Mouse (Mus musculus) cerebellum, postnatal 4 days (tissue): ENCODE data around the gene Foxc2.

ENCODE experiments used
- DNase-seq, 2 experiments: peaks; one replicate each; pipeline ENCODE4 v3.0.0; 2022; ENCODE audit warnings: low spot score in 2 of 2, mixed read lengths in 1 of 2

The Foxc2 gene

GRCm38 (mm10) chr8:121148573-121149083, 32.7 kb downstream of the Foxc2 start:
- no peak for DNase-seq

GRCm38 (mm10) chr8:121152394-121152793, 36.4 kb downstream of the Foxc2 start:
- no peak for DNase-seq

- DNase-seq: no peak
These were observed 41.1 kb downstream of the Foxc2 start for GRCm38 (mm10) chr8:121156990-121157491.

GRCm38 (mm10) chr8:121158812-121159211, 42.8 kb downstream of the Foxc2 start:
- no peak for DNase-seq

GRCm38 (mm10) chr8:121161437-121161836, 45.5 kb downstream of the Foxc2 start:
- DNase-seq: no peak

GRCm38 (mm10) chr8:121162413-121162812, 46.4 kb downstream of the Foxc2 start:
- no peak for DNase-seq

- DNase-seq: no peak
These were observed 47.1 kb downstream of the Foxc2 start for GRCm38 (mm10) chr8:121162906-121163695.

- DNase-seq: no peak
These were observed 48.1 kb downstream of the Foxc2 start for GRCm38 (mm10) chr8:121164017-121164469.

GRCm38 (mm10) chr8:121168033-121168432, 52.1 kb downstream of the Foxc2 start:
- DNase-seq: no peak
